Mouse (Mus musculus): ENCODE data around the gene Actn4.

DNA sequence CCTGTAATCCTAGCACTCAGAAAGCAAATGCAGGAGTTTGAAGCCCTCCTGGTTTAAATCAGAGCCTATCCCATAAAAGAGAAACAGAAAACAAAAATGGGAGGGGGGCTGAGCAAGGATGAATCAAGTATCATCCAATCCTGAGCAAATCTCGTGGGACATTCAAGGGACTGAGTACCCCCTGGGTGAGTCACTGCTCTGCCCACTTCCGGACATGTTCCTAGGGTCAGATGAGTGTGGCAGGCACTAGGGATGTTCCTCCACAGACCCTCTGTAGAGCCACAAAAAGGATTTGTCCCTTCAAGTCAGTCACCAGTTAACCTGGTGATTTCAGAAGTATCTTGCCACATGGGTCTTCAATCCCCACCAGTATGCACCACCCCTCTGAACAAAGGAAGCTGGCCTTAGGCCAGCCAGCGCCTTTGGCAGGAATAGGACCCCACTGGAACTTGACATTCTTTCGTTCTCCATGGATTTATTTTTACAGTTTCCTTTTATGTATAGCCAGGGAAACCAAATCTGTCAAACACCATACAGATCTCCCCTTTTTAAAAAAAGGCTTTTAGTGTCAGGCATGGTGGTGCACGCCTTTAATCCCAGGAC lies 6.7 kb downstream of the Actn4 start:
- TF ChIP-seq HCFC1 (IDR thresholded peaks at IDR 0.05; ENCODE audit: borderline replicate concordance, insufficient read depth, low read length) (no peak), CHD2 (IDR thresholded peaks at IDR 0.05; ENCODE audit: low read depth, low read length) (no peak), ZNF384 (IDR thresholded peaks at IDR 0.05; ENCODE audit: low read depth, low read length) (no peak), ZC3H11A (IDR thresholded peaks at IDR 0.05; ENCODE audit: borderline replicate concordance, low read depth, low read length) (no peak), MAFK (IDR thresholded peaks at IDR 0.05; ENCODE audit: insufficient read depth, low read depth, low read length) (no peak)
